Comparison of ENCODE assay signal across 9 mouse cellular contexts in the genomic region with DNA sequence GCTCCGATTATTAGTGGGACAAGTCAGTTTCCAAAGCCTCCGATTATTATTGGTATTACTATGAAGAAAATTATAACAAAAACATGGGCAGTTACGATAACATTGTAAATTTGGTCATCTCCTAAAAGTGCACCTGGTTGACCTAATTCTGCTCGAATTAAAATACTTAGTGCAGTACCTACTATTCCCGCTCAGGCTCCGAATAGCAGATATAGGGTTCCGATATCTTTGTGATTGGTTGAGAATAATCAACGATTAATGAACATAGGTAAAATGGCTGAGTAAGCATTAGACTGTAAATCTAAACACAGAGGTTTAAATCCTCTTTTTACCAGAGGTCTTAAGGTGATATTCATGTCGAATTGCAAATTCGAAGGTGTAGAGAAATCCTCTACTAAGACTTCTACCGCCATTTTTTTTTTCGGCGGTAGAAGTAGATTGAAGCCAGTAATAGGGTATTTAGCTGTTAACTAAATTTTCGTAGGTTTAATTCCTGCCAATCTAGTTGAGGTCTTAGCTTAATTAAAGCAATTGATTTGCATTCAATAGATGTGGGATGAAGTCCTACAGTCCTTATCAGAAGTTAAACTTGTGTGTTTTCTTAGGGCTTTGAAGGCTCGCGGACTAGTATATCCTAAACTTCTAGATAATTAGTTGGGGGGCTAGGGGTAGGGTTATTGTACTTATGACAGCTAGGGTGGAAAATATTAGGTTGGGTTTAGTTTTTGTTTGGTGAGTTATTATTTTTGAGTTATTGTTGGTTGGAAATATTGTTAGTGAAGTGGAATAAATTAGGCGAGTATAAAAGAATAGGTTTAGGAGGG. TPM values are rescaled to one million over a fixed set of nuclear protein-coding genes. Genes with fewer than 3 reads are reported as not detected.
DNase-seq lines count a peak whose midpoint lies in the region; ATAC-seq and TF ChIP-seq lines count a peak whose summit lies in the region.
"Not testable (repeated sequence)": the region's sequence is repeated elsewhere in the genome, so short reads cannot be mapped to it uniquely, and the experiment has no call there.
"Had no signal": no experiment of that assay in that cellular context is flagged by ENCODE, and none has a peak within 500 bp of the region (broad histone marks: within the 10 kb centered on the region; RNA-seq: fewer than 3 reads in every experiment).

No protein-coding gene starts in this region.

- not testable (repeated sequence) for H3K4me1 ChIP-seq in embryonic facial prominence, embryonic 12.5 days; forebrain, embryonic 16.5 days (replicated peaks; ENCODE audit: control insufficient read depth, insufficient read depth, low read length); hindbrain, embryonic 11.5 days (replicated peaks; ENCODE audit: control insufficient read depth, insufficient read depth, low read length); kidney, embryonic 14.5 days (ENCODE audit: control insufficient read depth, insufficient read depth, low read length); liver, embryonic 14.5 days (replicated peaks; ENCODE audit: control insufficient read depth in 2 of 2, insufficient read depth in 2 of 2, low read length in 1 of 2); midbrain, embryonic 12.5 days

- WGBS in embryonic facial prominence, embryonic 12.5 days: 88% methylated on average over 16 of the region's 17 CpGs
- WGBS in forebrain, embryonic 16.5 days: 91% methylated on average over 16 of the region's 17 CpGs
- WGBS in hindbrain, embryonic 11.5 days: 91% methylated on average over 16 of the region's 17 CpGs
- 90% methylated on average over 16 of the region's 17 CpGs for WGBS in kidney, embryonic 14.5 days
- 74% methylated on average over 16 of the region's 17 CpGs for WGBS in liver, embryonic 14.5 days (ENCODE audit: insufficient replicate concordance)
- WGBS in midbrain, embryonic 12.5 days: 90% methylated on average over 17 of the region's 17 CpGs

- not testable (repeated sequence) for TF ChIP-seq CTCF in liver, embryonic 14.5 days (IDR thresholded peaks at IDR 0.05; ENCODE audit: low read depth)

- H3K27me3 ChIP-seq in embryonic facial prominence, embryonic 12.5 days; forebrain, embryonic 16.5 days (replicated peaks; ENCODE audit: control insufficient read depth, insufficient read depth, low read length); hindbrain, embryonic 11.5 days (ENCODE audit: control insufficient read depth, insufficient read depth, low read length); kidney, embryonic 14.5 days (ENCODE audit: control insufficient read depth, insufficient read depth, low read length); liver, embryonic 14.5 days (ENCODE audit: control insufficient read depth, insufficient read depth, low read length); midbrain, embryonic 12.5 days: not testable (repeated sequence)

- H3K36me3 ChIP-seq in embryonic facial prominence, embryonic 12.5 days; forebrain, embryonic 16.5 days (ENCODE audit: control insufficient read depth, insufficient read depth); hindbrain, embryonic 11.5 days (ENCODE audit: control insufficient read depth, insufficient read depth, low read length); kidney, embryonic 14.5 days (ENCODE audit: control insufficient read depth, insufficient read depth, low read length); liver, embryonic 14.5 days (replicated peaks; ENCODE audit: control insufficient read depth, insufficient read depth, low read depth); midbrain, embryonic 12.5 days: not testable (repeated sequence)

- DNase-seq in 3134 (ENCODE audit: extremely low read depth, insufficient read length, low spot score): peak; percentile 94
- DNase-seq in hindbrain, embryonic 11.5 days (ENCODE audit: low spot score); liver, embryonic 14.5 days (ENCODE audit: low read depth in 3 of 3, low spot score in 3 of 3): not testable (repeated sequence)

- H3K27ac ChIP-seq in embryonic facial prominence, embryonic 12.5 days; forebrain, embryonic 16.5 days (ENCODE audit: low read length); hindbrain, embryonic 11.5 days (ENCODE audit: low read depth, low read length); kidney, embryonic 14.5 days (ENCODE audit: low read depth, low read length); liver, embryonic 14.5 days; midbrain, embryonic 12.5 days (replicated peaks): not testable (repeated sequence)

- not testable (repeated sequence) for TF ChIP-seq EP300 in liver, embryonic 14.5 days (IDR thresholded peaks at IDR 0.05; ENCODE audit: low read depth)

- H3K9ac ChIP-seq in embryonic facial prominence, embryonic 12.5 days; forebrain, embryonic 16.5 days (replicated peaks; ENCODE audit: low read depth, low read length); hindbrain, embryonic 11.5 days (ENCODE audit: low read depth, low read length); kidney, embryonic 14.5 days (ENCODE audit: low read depth, low read length); liver, embryonic 14.5 days (replicated peaks); midbrain, embryonic 12.5 days (replicated peaks): not testable (repeated sequence)

- not testable (repeated sequence) for H3K9me3 ChIP-seq in embryonic facial prominence, embryonic 12.5 days; forebrain, embryonic 16.5 days (ENCODE audit: control insufficient read depth, low read length); hindbrain, embryonic 11.5 days (ENCODE audit: control insufficient read depth, low read length); kidney, embryonic 14.5 days (ENCODE audit: control insufficient read depth, low read length); liver, embryonic 14.5 days (ENCODE audit: control insufficient read depth, low read length); midbrain, embryonic 12.5 days

- not testable (repeated sequence) for H3K4me2 ChIP-seq in embryonic facial prominence, embryonic 12.5 days (replicated peaks); forebrain, embryonic 16.5 days (ENCODE audit: low read length); hindbrain, embryonic 11.5 days (replicated peaks; ENCODE audit: low read depth, low read length); kidney, embryonic 14.5 days (replicated peaks; ENCODE audit: low read depth, low read length); liver, embryonic 14.5 days (ENCODE audit: low read depth); midbrain, embryonic 12.5 days (replicated peaks)

- not testable (repeated sequence) for H3K4me3 ChIP-seq in embryonic facial prominence, embryonic 12.5 days; forebrain, embryonic 16.5 days (replicated peaks; ENCODE audit: low read length); hindbrain, embryonic 11.5 days (ENCODE audit: low read depth, low read length); kidney, embryonic 14.5 days (ENCODE audit: low read length); liver, embryonic 14.5 days (ENCODE audit: insufficient read depth in 1 of 2, low read depth in 2 of 2, low read length in 2 of 2); midbrain, embryonic 12.5 days

- ATAC-seq in embryonic facial prominence, embryonic 12.5 days (ENCODE audit: insufficient number of reproducible peaks, insufficient read depth, low FRiP score, low TSS enrichment): peak; percentile 92
- peak; percentile 86 for ATAC-seq in forebrain, embryonic 16.5 days
- peak; percentile 94 for ATAC-seq in hindbrain, embryonic 11.5 days (ENCODE audit: low FRiP score)
- peak; percentile 94 for ATAC-seq in kidney, embryonic 14.5 days (ENCODE audit: low FRiP score, low TSS enrichment)
- peak; percentile 77 for ATAC-seq in liver, embryonic 14.5 days (ENCODE audit: insufficient read depth)
- peak; percentile 92 for ATAC-seq in midbrain, embryonic 12.5 days (ENCODE audit: low FRiP score, low read depth)
- peak; percentile 44 for ATAC-seq in neutrophil, adult 5-6 weeks (ENCODE audit: extremely low read depth, insufficient number of reproducible peaks, low FRiP score, poor library complexity, severe bottlenecking)

RNA-seq across cellular contexts. Expression of a gene that starts 32.4 kb away (rescaled TPM):
- 2.4 and 2.6 TPM in 2 replicates for polyA plus RNA-seq in embryonic facial prominence, embryonic 12.5 days (2016; fragmentation: Nextera tagmentation; extraction: Ambion mirVana)
- 64.7 and 74.4 TPM in 2 replicates for polyA plus RNA-seq in forebrain, embryonic 16.5 days (2015; fragmentation: Nextera tagmentation; extraction: Ambion mirVana)
- 22.7 and 25.5 TPM in 2 replicates for polyA plus RNA-seq in hindbrain, embryonic 11.5 days (2014; fragmentation: Nextera tagmentation; extraction: Ambion mirVana)
- not detected in 2 replicates for polyA plus RNA-seq in kidney, embryonic 14.5 days (2014; fragmentation: Nextera tagmentation; extraction: Ambion mirVana)
- polyA plus RNA-seq in liver, embryonic 14.5 days (2012; rRNA removed): 0.03 TPM in 1 of 2 replicates, not detected in the other
- not detected in 2 replicates for polyA plus RNA-seq in liver, embryonic 14.5 days (2014; fragmentation: Nextera tagmentation; extraction: Ambion mirVana)
- 54.3 and 66.1 TPM in 2 replicates for polyA plus RNA-seq in midbrain, embryonic 12.5 days (2016; fragmentation: Nextera tagmentation; extraction: Ambion mirVana)
- not detected in 2 replicates for total RNA-seq in neutrophil, adult 5-6 weeks (2017)
- total RNA-seq: heart, adult 2 months had no signal
- polyA plus RNA-seq: heart, adult 2 months had no signal

Comparison
In these comparisons a context has a peak if more than half of its experiments do, and no peak if none do; other contexts are left out.
1. ATAC-seq: peak in every context shown above with its lines; median percentile 94 in hindbrain, embryonic 11.5 days; 94 in kidney, embryonic 14.5 days; 92 in embryonic facial prominence, embryonic 12.5 days; 92 in midbrain, embryonic 12.5 days; 86 in forebrain, embryonic 16.5 days; 77 in liver, embryonic 14.5 days; 44 in neutrophil, adult 5-6 weeks.